29 mouse cellular contexts compared by ENCODE assay signal in the genomic region with DNA sequence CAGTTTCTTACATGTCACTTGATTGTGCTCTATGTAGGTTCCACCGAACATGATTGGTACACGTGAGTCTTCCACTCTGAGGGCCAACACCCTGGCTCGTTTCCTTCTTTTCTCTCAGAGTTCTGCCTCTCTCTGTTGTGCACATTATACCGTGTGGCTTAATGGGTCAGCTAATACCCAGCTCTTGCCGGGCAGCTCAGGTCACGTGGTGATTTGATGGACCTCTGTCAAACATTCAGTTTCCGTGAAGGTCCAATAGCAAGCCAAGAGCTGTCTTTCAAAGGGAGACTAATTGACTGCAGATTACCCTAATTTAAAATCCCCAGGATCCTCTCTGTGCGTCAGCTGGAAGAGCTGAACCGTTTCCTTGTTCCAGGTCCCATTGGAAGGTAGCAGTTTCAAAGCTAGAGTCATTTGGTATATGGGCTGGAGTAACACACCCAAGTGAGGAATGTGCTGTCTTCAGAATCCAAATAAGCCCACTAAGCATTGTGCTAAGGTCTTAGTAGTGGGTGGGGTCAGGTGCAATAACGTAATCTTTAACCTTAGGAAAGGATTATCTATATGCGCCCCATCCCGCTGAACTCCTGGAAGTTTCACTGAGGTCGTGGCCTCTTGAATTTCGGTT. TPM values are rescaled to one million over a fixed set of nuclear protein-coding genes. Genes with fewer than 3 reads are reported as not detected.
DNase-seq lines count a peak whose midpoint lies in the region; ATAC-seq lines count a peak whose summit lies in the region.
"Had no signal": no experiment of that assay in that cellular context is flagged by ENCODE, and none has a peak within 500 bp of the region (broad histone marks: within the 10 kb centered on the region; RNA-seq: fewer than 3 reads in every experiment).

No protein-coding gene starts in this region.

- no peak for ATAC-seq in kidney, embryonic 16.5 days (ENCODE audit: low FRiP score, low TSS enrichment)
- ATAC-seq: CD4-positive, CD25-positive, alpha-beta regulatory T cell, adult 4 months; forebrain, embryonic 16.5 days had no signal

- peak; percentile 52 for DNase-seq in kidney, adult 11 months
- DNase-seq in retina, postnatal 1 day, result peak; percentile 19
- DNase-seq in retina, embryonic 14.5 days (ENCODE audit: low spot score), result no peak
- peak; percentile 62 for DNase-seq in large intestine, adult 2 months (ENCODE audit: low read depth, low spot score)
- no peak for DNase-seq in forebrain, embryonic 10.5 days (ENCODE audit: extremely low spot score, low spot score)
- DNase-seq in layer of hippocampus, postnatal 14 days (ENCODE audit: low spot score in 2 of 2), result no peak
- DNase-seq: adrenal gland, postnatal 25 days; cerebellum, adult 9-11 months; gastrocnemius, postnatal 14 days; heart, adult 18-20 months; heart, postnatal 14 days; left cerebral cortex, postnatal 4 days; liver; lung, postnatal 36 days; midbrain, embryonic 14.5 days; thymus, postnatal 36 days had no signal

- no peak overlapping the region for H3K9ac ChIP-seq in kidney, embryonic 16.5 days (replicated peaks; ENCODE audit: low read length)
- H3K9ac ChIP-seq: heart, embryonic 13.5 days; hindbrain, embryonic 12.5 days; liver, embryonic 15.5 days; lung, embryonic 15.5 days; neural tube, embryonic 12.5 days; stomach, embryonic 15.5 days had no signal

- WGBS in kidney, embryonic 16.5 days, result 68% methylated on average over 14 of the region's 14 CpGs
- WGBS in large intestine, adult 2 months, result 27% methylated on average over 14 of the region's 14 CpGs
- WGBS in forebrain, embryonic 10.5 days, result 81% methylated on average over 14 of the region's 14 CpGs

- no peak overlapping the region for H3K27ac ChIP-seq in kidney, embryonic 16.5 days (ENCODE audit: low read length)
- no peak overlapping the region for H3K27ac ChIP-seq in forebrain, embryonic 10.5 days
- H3K27ac ChIP-seq: embryonic facial prominence, embryonic 10.5 days; heart, embryonic 13.5 days; hindbrain, embryonic 12.5 days; liver, embryonic 15.5 days; lung, embryonic 15.5 days; neural tube, embryonic 12.5 days; stomach, embryonic 15.5 days had no signal

- no peaks in the 10 kb centered on the region for H3K9me3 ChIP-seq in kidney, embryonic 16.5 days (ENCODE audit: low read length)
- H3K9me3 ChIP-seq in forebrain, embryonic 10.5 days, result no peaks in the 10 kb centered on the region
- H3K9me3 ChIP-seq: embryonic facial prominence, embryonic 10.5 days; heart, embryonic 13.5 days; hindbrain, embryonic 12.5 days; liver, embryonic 15.5 days; lung, embryonic 15.5 days; neural tube, embryonic 12.5 days; stomach, embryonic 15.5 days had no signal

- no peak overlapping the region for H3K4me3 ChIP-seq in kidney, embryonic 16.5 days (ENCODE audit: low read length)
- no peak overlapping the region for H3K4me3 ChIP-seq in forebrain, embryonic 10.5 days
- H3K4me3 ChIP-seq: embryonic facial prominence, embryonic 10.5 days; heart, embryonic 13.5 days; hindbrain, embryonic 12.5 days; liver, embryonic 15.5 days; lung, embryonic 15.5 days; neural tube, embryonic 12.5 days; stomach, embryonic 15.5 days had no signal

- H3K4me2 ChIP-seq in kidney, embryonic 16.5 days (replicated peaks; ENCODE audit: low read depth, low read length), result no peak overlapping the region
- H3K4me2 ChIP-seq: heart, embryonic 13.5 days; hindbrain, embryonic 12.5 days; liver, embryonic 15.5 days; lung, embryonic 15.5 days; neural tube, embryonic 12.5 days; stomach, embryonic 15.5 days had no signal

- H3K27me3 ChIP-seq in kidney, embryonic 16.5 days (ENCODE audit: insufficient read depth, low read length), result peaks cover 24% of the 10 kb centered on the region
- peaks cover 34% of the 10 kb centered on the region for H3K27me3 ChIP-seq in forebrain, embryonic 10.5 days (ENCODE audit: poor library complexity, severe bottlenecking)

- H3K4me1 ChIP-seq in kidney, embryonic 16.5 days (ENCODE audit: insufficient read depth, low read length), result no peaks in the 10 kb centered on the region
- H3K4me1 ChIP-seq in forebrain, embryonic 10.5 days, result peaks cover 11% of the 10 kb centered on the region
- H3K4me1 ChIP-seq: heart, embryonic 13.5 days; liver, embryonic 15.5 days; lung, embryonic 15.5 days; neural tube, embryonic 12.5 days; stomach, embryonic 15.5 days had no signal

- H3K36me3 ChIP-seq in kidney, embryonic 16.5 days (ENCODE audit: insufficient read depth, low read length), result no peaks in the 10 kb centered on the region
- H3K36me3 ChIP-seq in forebrain, embryonic 10.5 days (replicated peaks), result no peaks in the 10 kb centered on the region
- H3K36me3 ChIP-seq: embryonic facial prominence, embryonic 10.5 days; heart, embryonic 13.5 days; hindbrain, embryonic 12.5 days; liver, embryonic 15.5 days; lung, embryonic 15.5 days; neural tube, embryonic 12.5 days; stomach, embryonic 15.5 days had no signal

RNA-seq across cellular contexts. Expression of a gene that starts 3.9 kb away (rescaled TPM):
- 18.3 and 20.8 TPM in 2 replicates for polyA plus RNA-seq in kidney, embryonic 16.5 days (2015; fragmentation: Nextera tagmentation; extraction: Ambion mirVana)
- 214 and 643 TPM in 2 replicates for polyA plus RNA-seq in large intestine, adult 2 months (2012; rRNA removed)
- 0.04 TPM in 1 of 2 replicates, not detected in the other for polyA plus RNA-seq in forebrain, embryonic 10.5 days (2016; fragmentation: Nextera tagmentation; extraction: Ambion mirVana)
- total RNA-seq in layer of hippocampus, postnatal 14 days (2021), result under 1 TPM; 0.21 to 0.28 TPM
- total RNA-seq: adrenal gland, postnatal 25 days; common myeloid progenitor, adult 5-6 weeks; gastrocnemius, postnatal 14 days; left cerebral cortex, adult 8-10 months; megakaryocyte-erythroid progenitor cell, adult 5-6 weeks had no signal
- polyA plus RNA-seq: CD4-positive, CD25-positive, alpha-beta regulatory T cell, adult 4 months; forebrain, embryonic 16.5 days; heart, embryonic 13.5 days; hindbrain, embryonic 12.5 days; midbrain, embryonic 14.5 days had no signal

Comparison
In these comparisons a context has a peak if more than half of its experiments do, and no peak if none do; other contexts are left out.
1. DNase-seq: peak in kidney, adult 11 months (single experiment), retina, postnatal 1 day (single experiment) and large intestine, adult 2 months (single experiment); none in retina, embryonic 14.5 days (single experiment), forebrain, embryonic 10.5 days (single experiment) and layer of hippocampus, postnatal 14 days (0 of 2).
2. RNA of a gene that starts 3.9 kb away (polyA plus RNA-seq): 214 to 643 TPM in large intestine, adult 2 months and 18.3 to 20.8 TPM in kidney, embryonic 16.5 days; 0.04 TPM in forebrain, embryonic 10.5 days; every median in the first group is over 10 times any median in the second.